Mouse (Mus musculus) lung, postnatal 10 days (tissue): ENCODE results near the gene Cldn15.
"Not testable (repeated sequence)": the region's sequence is repeated elsewhere in the genome, so short reads cannot be mapped to it uniquely, and the experiment has no call there.

ENCODE experiments used
- DNase-seq: peaks from one replicate; pipeline ENCODE4 v3.0.0; 2021

Cldn15 gene

DNA sequence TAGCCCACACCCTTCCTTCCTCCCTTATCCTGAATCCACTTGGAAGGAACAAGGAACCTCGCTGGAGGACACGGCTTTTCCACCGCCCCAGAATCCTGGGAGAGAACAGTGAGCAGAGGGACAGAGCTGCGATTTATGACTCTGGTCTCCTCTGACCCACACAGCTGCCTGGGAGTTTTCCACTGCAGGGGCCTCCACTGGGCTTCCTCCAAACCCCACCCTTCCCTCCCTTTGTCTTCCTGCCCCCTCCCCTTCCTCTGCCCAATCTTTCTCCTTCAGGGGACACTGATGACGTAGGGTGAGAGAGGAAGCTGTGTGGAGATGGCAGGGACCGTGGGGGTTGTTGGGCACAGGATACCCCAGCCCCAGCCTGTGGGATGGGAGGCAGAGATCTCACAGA, at the start of gene Cldn15:
TSS of gene Cldn15 (plus strand) at position 286 of the 400 bp plus-strand sequence.
- peak; percentile 66 for DNase-seq

- DNase-seq = no peak
Observed at GRCm38 (mm10) chr5:136917613-136918242, 48.7 kb upstream of the Cldn15 start.

- DNase-seq = peak; percentile 78
Observed at GRCm38 (mm10) chr5:136918655-136919472, 47.6 kb upstream of the Cldn15 start.

DNA sequence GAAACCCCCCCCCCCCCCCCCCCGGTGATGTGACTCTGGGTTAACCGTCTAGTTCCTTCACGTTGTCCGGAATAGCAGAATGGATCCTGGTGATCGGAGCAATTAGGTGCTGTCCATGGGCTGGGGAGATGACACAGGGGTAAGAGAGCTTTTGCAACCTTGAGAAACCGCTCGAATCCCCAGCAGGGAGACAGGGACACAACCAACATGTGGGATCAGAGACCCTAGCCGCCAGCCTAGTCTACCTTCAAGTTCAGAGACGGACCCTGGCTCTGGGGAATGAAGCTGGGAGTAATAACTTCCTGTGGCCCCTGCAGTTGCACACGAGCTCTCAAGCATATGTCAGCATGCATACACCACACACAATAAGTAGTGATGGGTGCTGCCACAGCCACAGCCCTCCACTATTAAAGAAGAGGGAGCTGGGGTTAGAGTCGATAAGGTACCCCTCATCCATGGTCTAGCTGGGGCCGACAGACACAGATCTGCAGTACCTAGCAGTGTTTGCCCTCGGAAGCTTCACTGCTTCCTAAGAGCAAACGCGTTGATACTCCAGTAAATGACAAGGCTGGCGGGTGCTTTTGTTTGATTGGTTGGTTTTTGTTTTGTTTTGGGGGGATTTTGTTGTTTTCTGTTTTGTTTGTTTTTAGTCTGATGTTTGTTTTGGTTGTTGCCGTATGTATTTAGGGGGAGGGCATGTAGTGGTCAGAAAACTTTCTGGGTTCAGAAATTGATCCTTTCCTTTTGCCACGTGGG, 46.7 kb upstream of the Cldn15 start:
- no peak for DNase-seq

GRCm38 (mm10) chr5:136922830-136923229, 43.6 kb upstream of the Cldn15 start:
- no peak for DNase-seq

- DNase-seq = no peak
Observed at GRCm38 (mm10) chr5:136923751-136924478, 42.5 kb upstream of the Cldn15 start.

GRCm38 (mm10) chr5:136929073-136929472, 37.3 kb upstream of the Cldn15 start:
- DNase-seq = peak; percentile 90

- no peak for DNase-seq
Observed at GRCm38 (mm10) chr5:136931896-136932295, 34.5 kb upstream of the Cldn15 start.

GRCm38 (mm10) chr5:136932956-136933355, 33.5 kb upstream of the Cldn15 start:
- no peak for DNase-seq

DNA sequence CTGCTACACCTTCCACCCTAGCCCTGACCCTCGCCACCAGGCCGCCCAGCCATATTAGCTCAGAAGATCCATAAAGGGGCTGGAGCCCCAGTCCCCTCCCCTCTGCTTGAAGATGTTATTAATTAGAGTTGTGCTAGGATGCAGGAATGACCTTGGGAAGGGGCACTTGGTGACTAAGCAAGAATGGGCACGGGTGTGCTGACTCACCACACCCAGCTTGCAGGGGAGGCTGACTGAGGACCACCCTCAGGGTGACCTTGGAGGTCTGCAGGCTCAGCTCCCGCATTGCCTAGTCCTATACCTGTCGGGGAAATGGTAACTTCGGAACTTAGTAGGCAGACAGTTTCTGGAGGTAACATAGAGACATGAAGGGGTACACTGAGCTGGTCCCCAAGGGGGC, 32.5 kb upstream of the Cldn15 start:
- no peak for DNase-seq

- peak; percentile 35 for DNase-seq
Observed at GRCm38 (mm10) chr5:136935905-136936695, 30.3 kb upstream of the Cldn15 start.

GRCm38 (mm10) chr5:136936750-136937149, 29.7 kb upstream of the Cldn15 start:
- no peak for DNase-seq

DNA sequence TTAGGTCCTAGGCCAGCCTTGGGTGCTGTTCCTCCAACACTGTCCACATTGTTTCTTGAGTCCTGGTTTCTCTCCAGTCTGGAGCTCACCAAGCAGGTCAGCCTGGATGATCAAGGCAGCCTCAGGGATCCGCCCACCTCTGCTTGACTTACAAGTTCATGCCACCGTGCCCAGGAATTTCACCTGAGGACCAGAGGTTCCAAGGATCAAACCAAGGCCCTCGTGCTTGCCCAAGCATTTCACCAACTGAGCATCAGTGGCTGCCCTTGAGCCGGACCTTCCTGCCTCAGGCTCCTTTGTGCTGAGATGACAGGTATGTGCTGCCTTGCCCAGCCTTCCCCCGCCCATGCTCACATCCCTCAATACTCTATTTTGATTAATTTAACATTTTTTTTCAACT, 28.8 kb upstream of the Cldn15 start:
- DNase-seq = no peak

DNA sequence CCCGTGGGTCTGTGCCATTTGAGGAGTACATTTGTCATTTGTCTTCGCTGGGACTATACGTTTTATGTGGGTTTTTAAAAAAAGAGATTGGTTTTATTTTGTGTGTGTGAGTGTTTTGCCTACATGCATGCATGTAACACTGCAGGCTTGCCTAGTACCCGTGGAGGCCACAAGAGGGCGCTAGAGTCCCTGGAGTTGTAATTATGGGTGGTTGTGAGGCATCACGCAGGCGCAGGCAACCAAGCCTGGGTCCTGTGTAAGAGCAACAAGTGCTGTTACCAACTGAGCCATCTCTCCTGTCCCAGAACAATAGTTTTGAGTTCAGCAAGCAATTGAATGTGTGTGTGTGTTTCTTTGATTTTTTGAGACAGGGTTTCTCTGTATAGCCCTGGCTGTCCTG, 27.1 kb upstream of the Cldn15 start:
- DNase-seq = no peak

DNA sequence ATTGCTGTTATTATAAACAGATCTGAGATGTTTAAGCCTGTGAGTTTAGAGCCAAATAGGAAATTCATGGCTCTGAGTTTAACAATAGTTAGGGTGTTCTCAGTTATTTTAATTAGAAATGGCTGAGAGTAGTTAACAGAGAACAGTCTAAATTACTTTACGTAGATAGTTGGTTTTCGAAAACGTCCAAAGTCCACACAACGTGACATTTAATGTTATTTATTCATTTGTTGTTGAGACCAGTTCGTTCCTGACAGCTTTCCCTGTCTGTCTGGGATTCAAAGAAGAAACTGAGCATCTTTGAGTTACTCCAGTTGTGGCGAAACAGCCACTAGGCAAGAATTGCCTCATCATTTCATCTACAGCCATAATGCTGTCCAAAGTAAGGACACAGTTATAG, 26.4 kb upstream of the Cldn15 start:
- DNase-seq = not testable (repeated sequence)

- DNase-seq = no peak
Observed at GRCm38 (mm10) chr5:136940845-136941560, 25.4 kb upstream of the Cldn15 start.

DNA sequence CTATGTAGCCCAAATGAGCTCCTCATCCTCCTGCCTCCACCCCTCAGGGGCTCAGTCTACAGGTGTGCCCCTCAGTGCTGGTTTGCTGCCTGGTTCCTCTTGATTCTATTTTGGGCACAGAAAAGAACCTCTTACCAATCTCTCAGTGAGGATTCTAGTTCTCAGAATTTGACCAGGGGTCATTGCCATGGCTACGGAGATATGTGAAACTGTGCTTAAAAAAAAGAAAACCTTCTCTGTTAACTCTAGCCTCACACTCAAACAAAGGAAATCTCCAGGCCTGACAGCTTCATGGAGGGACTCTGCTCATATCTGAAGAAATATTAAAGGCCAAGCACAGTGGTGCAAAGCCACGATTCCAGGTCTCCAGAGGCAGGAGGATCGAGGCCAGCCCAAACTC, 23.6 kb upstream of the Cldn15 start:
- DNase-seq = no peak

DNA sequence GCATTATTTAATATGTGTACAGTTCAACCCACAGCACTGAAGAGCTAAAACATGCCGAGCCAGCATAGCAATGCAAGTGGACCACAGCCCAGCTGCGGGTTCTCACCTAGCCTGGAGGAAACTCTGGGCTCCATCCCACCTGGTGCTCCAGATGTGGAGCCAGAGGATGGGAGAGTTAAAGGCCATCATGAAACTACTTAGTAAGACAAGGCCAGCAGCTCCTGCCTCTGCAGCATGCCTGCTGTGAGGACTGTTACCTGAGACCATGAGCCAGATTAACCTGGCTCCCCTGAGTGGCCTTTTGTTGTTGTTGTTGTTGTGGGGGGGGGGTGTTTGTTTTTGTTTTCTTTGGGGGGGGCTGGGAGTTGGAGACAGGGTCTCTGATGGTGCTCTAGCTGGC, 23.0 kb upstream of the Cldn15 start:
- DNase-seq = no peak

DNA sequence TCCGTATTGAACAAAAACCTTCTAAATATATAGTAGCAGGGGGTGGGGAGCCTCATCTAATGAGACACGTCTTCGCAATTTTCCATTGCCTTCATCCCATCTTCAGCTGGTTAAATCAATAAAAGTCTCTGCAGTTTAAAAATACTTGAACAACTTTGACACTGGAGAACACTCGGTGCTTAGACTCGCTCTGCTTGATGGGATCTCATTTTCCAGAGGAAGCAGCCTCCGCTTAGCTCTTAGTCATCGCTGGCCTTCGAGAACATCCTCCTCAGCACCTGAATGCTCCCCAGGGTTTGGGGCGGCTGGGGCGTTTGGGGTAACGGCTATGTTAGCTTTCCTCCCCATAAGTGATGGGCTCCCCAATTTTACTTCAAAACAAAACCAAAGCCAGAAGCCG, 21.3 kb upstream of the Cldn15 start:
- DNase-seq = no peak

GRCm38 (mm10) chr5:136947874-136948273, 18.5 kb upstream of the Cldn15 start:
- no peak for DNase-seq

- DNase-seq = peak; percentile 36
Observed at GRCm38 (mm10) chr5:136949551-136950336, 16.7 kb upstream of the Cldn15 start.
